Mouse (Mus musculus): ENCODE data around the gene Dock2. TPM values are rescaled to one million over a fixed set of nuclear protein-coding genes. Genes with fewer than 3 reads are reported as not detected.

Gene Dock2
- total and polyA plus RNA-seq, 3 experiments = 79.6 to 151 (median 133) TPM

- in situ Hi-C loops (cut with MboI; ENCODE audit: low pct_ligation_motif_present, low pct_unique_long_range_greater_than_20kb, low sequenced_read_pairs) = no loop called here
- peak; percentile 68 for DNase-seq (ENCODE audit: extremely low read depth)
- Histone ChIP-seq H3K27me3 (replicated peaks) (no peaks in the 10 kb centered on the region), H3K4me1 (ENCODE audit: control insufficient read depth in 1 of 2, insufficient read depth in 2 of 2) (peaks cover 27 to 82% of the 10 kb centered on the region in 2 experiments), H3K27ac (ENCODE audit: insufficient read depth, low read depth) (no peak overlapping the region), H3K79me2 (replicated peaks; ENCODE audit: control insufficient read depth, extremely low read depth, insufficient read depth, poor library complexity, severe bottlenecking) (no peaks in the 10 kb centered on the region), H3K9me3 (replicated peaks; ENCODE audit: low read length) (no peaks in the 10 kb centered on the region), H3K4me3 (replicated peaks in 1 of 3; ENCODE audit: low read depth in 2 of 3, low read length in 2 of 3, poor library complexity in 1 of 3) (peak overlapping the region in 1 of 3 experiments; percentile 5), H3K36me3 (replicated peaks in 1 of 2; ENCODE audit: control insufficient read depth in 1 of 2, insufficient read depth in 1 of 2, low read length in 1 of 2) (peaks cover 16 to 66% of the 10 kb centered on the region in 2 experiments), H3K9ac (ENCODE audit: insufficient read depth, low read depth) (no peak overlapping the region), H3K4me2 (ENCODE audit: insufficient read depth, low read depth, poor library complexity, severe bottlenecking) (peak overlapping the region; percentile 12)
- dilution Hi-C loops (cut with MboI; ENCODE audit: extremely low pct_ligation_motif_present, extremely low pct_unique_long_range_greater_than_20kb, low sequenced_read_pairs) = no loop called here
- TF ChIP-seq ELF1 (IDR thresholded peaks at IDR 0.05; ENCODE audit: low read depth, low read length) (no peak), MAFK (IDR thresholded peaks at IDR 0.05; ENCODE audit: insufficient replicate concordance, low read length) (no peak), MYC (IDR thresholded peaks at IDR 0.05; ENCODE audit: low read depth, low read length) (no peak), EP300 (IDR thresholded peaks at IDR 0.05; ENCODE audit: low read length) (no peak), TBP (conservative IDR thresholded peaks at IDR 0.05; ENCODE audit: low read depth, low read length) (no peak), CHD1 (IDR thresholded peaks at IDR 0.05; ENCODE audit: low read depth, low read length) (no peak), JUN (IDR thresholded peaks at IDR 0.05; ENCODE audit: insufficient read depth, low read depth, low read length) (no peak), POLR2AphosphoS2 (IDR thresholded peaks at IDR 0.05; ENCODE audit: low read depth, low read length) (no peak), E2F4 (IDR thresholded peaks at IDR 0.05; ENCODE audit: insufficient replicate concordance, low read depth, low read length) (no peak), ZMIZ1 (IDR thresholded peaks at IDR 0.05; ENCODE audit: low read depth, low read length) (no peak), POLR2A (IDR thresholded peaks at IDR 0.05; ENCODE audit: low read depth, low read length) (no peak)
These were observed 439.4 kb downstream of the Dock2 start for GRCm38 (mm10) chr11:34344310-34344709.

GRCm38 (mm10) chr11:34343742-34344307 is 439.9 kb downstream of the Dock2 start:
- H3K4me3 ChIP-seq (replicated peaks in 1 of 3; ENCODE audit: low read depth in 2 of 3, low read length in 2 of 3, poor library complexity in 1 of 3) = no peak overlapping the region
- no peak overlapping the region for H3K9ac ChIP-seq (ENCODE audit: insufficient read depth, low read depth)
- peaks cover 30 to 78% of the 10 kb centered on the region in 2 experiments for H3K4me1 ChIP-seq (ENCODE audit: control insufficient read depth in 1 of 2, insufficient read depth in 2 of 2)
- H3K36me3 ChIP-seq (replicated peaks in 1 of 2; ENCODE audit: control insufficient read depth in 1 of 2, insufficient read depth in 1 of 2, low read length in 1 of 2) = peaks cover 21 to 66% of the 10 kb centered on the region in 2 experiments
- H3K27me3 ChIP-seq (replicated peaks) = no peaks in the 10 kb centered on the region
- DNase-seq (ENCODE audit: extremely low read depth) = peak; percentile 93
- dilution Hi-C loops (cut with MboI; ENCODE audit: extremely low pct_ligation_motif_present, extremely low pct_unique_long_range_greater_than_20kb, low sequenced_read_pairs) (no loop called here), in situ Hi-C loops (cut with MboI; ENCODE audit: low pct_ligation_motif_present, low pct_unique_long_range_greater_than_20kb, low sequenced_read_pairs) (no loop called here)
- H3K79me2 ChIP-seq (replicated peaks; ENCODE audit: control insufficient read depth, extremely low read depth, insufficient read depth, poor library complexity, severe bottlenecking) = no peaks in the 10 kb centered on the region
- H3K27ac ChIP-seq (ENCODE audit: insufficient read depth, low read depth) = no peak overlapping the region
- no peaks in the 10 kb centered on the region for H3K9me3 ChIP-seq (replicated peaks; ENCODE audit: low read length)
- peak overlapping the region; percentile 26 for H3K4me2 ChIP-seq (ENCODE audit: insufficient read depth, low read depth, poor library complexity, severe bottlenecking)
- TF ChIP-seq SIN3A (IDR thresholded peaks at IDR 0.05; ENCODE audit: low read length) (peak; percentile 70; the same call in 1 of the 2 replicates), JUN (IDR thresholded peaks at IDR 0.05; ENCODE audit: insufficient read depth, low read depth, low read length) (peak; percentile 92), JUND (conservative IDR thresholded peaks at IDR 0.05; ENCODE audit: low read depth, low read length) (peak; percentile 79), CTCF (conservative IDR thresholded peaks at IDR 0.05 in 1 of 2, IDR thresholded peaks at IDR 0.05 in 1 of 2; ENCODE audit: low read depth in 2 of 2, low read length in 2 of 2) (no peak), IRF4 (IDR thresholded peaks at IDR 0.05; ENCODE audit: low read depth, low read length) (peak; percentile 82), E2F4 (IDR thresholded peaks at IDR 0.05; ENCODE audit: insufficient replicate concordance, low read depth, low read length) (no peak), MXI1 (IDR thresholded peaks at IDR 0.05; ENCODE audit: low read depth, low read length) (peak; percentile 61; the same call in 1 of the 2 replicates), NELFE (IDR thresholded peaks at IDR 0.05; ENCODE audit: low read depth, low read length) (no peak), EP300 (IDR thresholded peaks at IDR 0.05; ENCODE audit: low read length) (peak; percentile 90), ZMIZ1 (IDR thresholded peaks at IDR 0.05; ENCODE audit: low read depth, low read length) (0 out of 2 replicates have a peak, but pooled peaks have one; percentile 39), SMC3 (IDR thresholded peaks at IDR 0.05; ENCODE audit: low read depth, low read length) (no peak), MYC (IDR thresholded peaks at IDR 0.05; ENCODE audit: low read depth, low read length) (peak; percentile 53; the same call in 1 of the 2 replicates), KAT2A (IDR thresholded peaks at IDR 0.05; ENCODE audit: insufficient replicate concordance, low read length) (peak; percentile 85; the same call in 1 of the 2 replicates), ZNF384 (IDR thresholded peaks at IDR 0.05; ENCODE audit: low read depth, low read length) (0 out of 2 replicates have a peak, but pooled peaks have one; percentile 28), ZC3H11A (IDR thresholded peaks at IDR 0.05; ENCODE audit: low read depth, low read length) (no peak), ETS1 (conservative IDR thresholded peaks at IDR 0.05; ENCODE audit: low read depth, low read length) (peak; percentile 92), ELF1 (IDR thresholded peaks at IDR 0.05; ENCODE audit: low read depth, low read length) (peak; percentile 79), MAZ (IDR thresholded peaks at IDR 0.05; ENCODE audit: low read depth, low read length) (0 out of 2 replicates have a peak, but pooled peaks have one; percentile 44), GABPA (IDR thresholded peaks at IDR 0.05; ENCODE audit: insufficient replicate concordance, low read depth, low read length) (no peak), UBTF (IDR thresholded peaks at IDR 0.05; ENCODE audit: low read depth, low read length) (no peak), RCOR1 (conservative IDR thresholded peaks at IDR 0.05; ENCODE audit: low read depth, low read length) (peak; percentile 74; the same call in 1 of the 2 replicates), POLR2A (IDR thresholded peaks at IDR 0.05; ENCODE audit: low read depth, low read length) (peak; percentile 39; the same call in 1 of the 2 replicates), TBP (conservative IDR thresholded peaks at IDR 0.05; ENCODE audit: low read depth, low read length) (no peak), NRF1 (IDR thresholded peaks at IDR 0.05; ENCODE audit: low read depth, low read length) (0 out of 2 replicates have a peak, but pooled peaks have one; percentile 27), HCFC1 (IDR thresholded peaks at IDR 0.05; ENCODE audit: low read depth, low read length) (peak; percentile 39; the same call in 1 of the 2 replicates), CHD1 (IDR thresholded peaks at IDR 0.05; ENCODE audit: low read depth, low read length) (no peak), USF1 (IDR thresholded peaks at IDR 0.05; ENCODE audit: low read depth, low read length) (no peak)
